Mouse (Mus musculus): ENCODE results near the gene Padi1.

DNA sequence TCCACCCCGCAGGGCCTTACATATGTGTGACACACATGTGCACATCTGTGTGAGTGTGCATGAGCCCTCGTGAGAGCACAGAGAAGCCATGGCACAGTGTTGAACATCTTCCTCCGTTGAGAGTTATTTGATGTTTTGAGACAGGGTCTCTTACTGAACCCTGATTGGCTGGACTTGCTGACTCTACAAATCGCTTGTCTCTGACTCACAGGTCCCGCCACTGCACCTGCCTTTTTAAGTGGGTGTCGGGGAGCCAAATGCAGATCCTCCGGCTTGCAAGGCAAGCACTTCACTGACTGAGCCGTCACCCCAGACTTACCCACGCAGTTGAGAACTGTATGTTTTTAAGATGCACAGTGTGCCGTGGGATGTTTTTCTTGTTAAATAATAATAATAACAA is 69.7 kb downstream of the Padi1 start:
- no peak for TF ChIP-seq POLR2A (IDR thresholded peaks at IDR 0.05; ENCODE audit: insufficient read length, low read depth)
- no peak for TF ChIP-seq POLR2AphosphoS2 (IDR thresholded peaks at IDR 0.05; ENCODE audit: insufficient read length, low read depth)
- no peak for TF ChIP-seq E2F4 (IDR thresholded peaks at IDR 0.05; ENCODE audit: insufficient read depth)
- TF ChIP-seq MAX (IDR thresholded peaks at IDR 0.05; ENCODE audit: low read depth), result no peak
- no peak for TF ChIP-seq MYOG (IDR thresholded peaks at IDR 0.05; ENCODE audit: control insufficient read depth in 1 of 3, insufficient read depth in 1 of 3, insufficient read length in 2 of 3, low read depth in 2 of 3)
- TF ChIP-seq TCF12 (IDR thresholded peaks at IDR 0.05; ENCODE audit: insufficient read depth, poor library complexity, severe bottlenecking), result no peak
- no peak for TF ChIP-seq TCF3 (IDR thresholded peaks at IDR 0.05; ENCODE audit: insufficient read length, low read depth)
- TF ChIP-seq USF1 (IDR thresholded peaks at IDR 0.05; ENCODE audit: low read depth), result no peak
- peak in 1 of 3 experiments; percentile 53 for TF ChIP-seq MYOD1 (IDR thresholded peaks at IDR 0.05; ENCODE audit: control insufficient read depth in 1 of 3, insufficient read length in 2 of 3, low read depth in 2 of 3)
